Mouse (Mus musculus) monocyte, adult 5-6 weeks (primary cell): Measurements from ENCODE around the gene Farp2. TPM values are rescaled to one million over a fixed set of nuclear protein-coding genes. Genes with fewer than 3 reads are reported as not detected.
"Not testable (repeated sequence)": the region's sequence is repeated elsewhere in the genome, so short reads cannot be mapped to it uniquely, and the experiment has no call there.

ENCODE experiments used
- ATAC-seq: fragments of 153-309, 156-312 bp; replicated peaks from 2 replicates; pipeline ENCODE4 v1.8.0; 2017; ENCODE audit warnings: mild to moderate bottlenecking; ENCODE audit not compliant: low TSS enrichment, insufficient number of reproducible peaks, severe bottlenecking, poor library complexity, low FRiP score
- total RNA-seq: library from RNA; stranded (forward); fragments of 200-1000, 200-491, 200-594 nt; gene quantifications from 3 replicates; pipeline ENCODE4 v1.2.3, GENCODE M21; 2017

Gene Farp2
- total RNA-seq, 1 experiment from 2014 or later: 2.0 TPM

DNA sequence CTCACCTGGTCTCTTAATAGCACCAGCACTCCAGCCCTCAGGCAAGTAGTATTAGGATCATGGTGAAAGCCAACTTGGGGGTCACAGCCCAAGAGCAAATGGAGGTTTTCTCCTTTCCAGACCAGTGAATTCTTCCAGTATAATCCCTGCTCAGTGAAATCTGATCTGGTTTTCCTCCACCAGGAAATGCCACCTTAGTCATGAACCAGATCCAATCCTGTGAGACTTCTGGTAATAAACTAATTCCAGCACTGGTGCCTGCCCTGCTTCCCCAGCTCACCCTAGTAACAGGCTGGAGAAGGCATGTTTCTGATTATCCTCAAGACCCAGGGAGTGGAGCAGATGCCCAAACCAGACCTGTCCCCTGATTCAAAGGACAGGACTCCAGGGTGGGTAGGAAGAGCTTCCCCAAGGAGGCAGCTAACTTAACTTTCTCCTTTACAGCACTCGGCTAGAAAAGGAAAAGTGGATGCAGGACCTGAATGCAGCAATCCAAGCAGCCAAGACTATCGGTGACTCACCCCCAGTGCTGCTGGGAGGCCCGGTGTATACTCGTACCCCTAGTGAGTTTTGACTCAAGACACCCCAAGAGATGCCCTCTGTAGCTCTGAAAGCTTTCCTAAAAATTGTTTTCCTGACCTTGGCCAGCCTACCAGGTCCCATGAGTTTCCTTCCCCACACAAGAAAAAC is 106.3 kb downstream of the Farp2 start:
- no peak for ATAC-seq

DNA sequence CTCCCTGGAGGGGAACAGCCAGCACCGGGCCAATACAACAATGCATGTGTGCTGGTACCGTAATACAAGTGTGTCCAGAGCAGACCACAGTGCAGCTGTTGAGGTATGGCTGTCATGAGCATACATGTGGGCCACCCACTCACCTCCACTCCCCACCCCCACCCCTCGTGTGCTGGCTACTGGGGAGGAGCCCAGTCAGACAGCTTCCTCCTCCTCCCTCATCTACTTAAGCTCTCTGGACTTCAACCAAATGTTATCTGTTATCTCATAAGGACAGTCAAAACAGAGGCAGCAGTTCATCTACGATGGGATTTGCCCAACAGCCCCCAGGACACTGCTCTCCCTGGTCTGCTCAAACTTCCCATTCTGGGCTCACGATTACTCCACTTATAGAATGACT is 107.1 kb downstream of the Farp2 start:
- ATAC-seq: no peak

DNA sequence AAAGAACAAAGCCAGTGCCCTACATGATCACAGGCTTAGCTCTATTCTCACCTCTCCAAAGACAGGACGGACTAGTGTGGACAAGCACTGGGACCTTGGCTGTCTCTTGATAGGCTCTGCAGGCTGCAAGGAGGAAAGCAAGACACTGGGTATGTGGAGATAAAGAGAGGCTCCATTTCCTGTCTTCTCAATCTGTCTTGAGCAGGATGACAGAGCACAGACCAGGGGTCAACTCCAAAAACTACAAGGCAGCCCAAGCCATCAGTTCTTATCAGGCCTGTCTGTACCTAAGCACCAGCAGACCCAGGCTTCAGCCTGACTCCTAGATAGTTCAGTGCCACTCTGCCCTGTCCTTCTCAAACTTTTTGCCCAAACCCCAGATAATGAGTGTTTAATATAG is 112.6 kb downstream of the Farp2 start:
- no peak for ATAC-seq

DNA sequence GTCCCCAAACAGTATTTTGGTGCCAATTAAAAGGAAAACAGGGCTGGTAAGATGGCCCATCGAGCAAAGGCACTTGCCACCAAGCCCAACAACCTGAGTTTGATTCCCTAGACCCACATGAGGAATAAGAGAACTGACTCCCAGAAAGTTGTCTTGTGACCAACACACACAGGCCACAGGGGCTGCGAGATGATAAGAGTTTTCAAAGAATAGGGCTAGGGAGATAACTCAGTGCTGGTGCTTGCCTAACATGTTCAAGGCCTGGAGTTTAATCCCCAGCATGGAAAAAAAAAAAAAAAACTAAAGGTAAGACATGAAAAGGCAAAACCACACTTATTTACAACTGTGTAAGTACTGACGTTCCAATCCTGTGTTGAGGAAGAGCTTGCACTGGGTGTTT is 118.9 kb downstream of the Farp2 start:
- no peak for ATAC-seq

DNA sequence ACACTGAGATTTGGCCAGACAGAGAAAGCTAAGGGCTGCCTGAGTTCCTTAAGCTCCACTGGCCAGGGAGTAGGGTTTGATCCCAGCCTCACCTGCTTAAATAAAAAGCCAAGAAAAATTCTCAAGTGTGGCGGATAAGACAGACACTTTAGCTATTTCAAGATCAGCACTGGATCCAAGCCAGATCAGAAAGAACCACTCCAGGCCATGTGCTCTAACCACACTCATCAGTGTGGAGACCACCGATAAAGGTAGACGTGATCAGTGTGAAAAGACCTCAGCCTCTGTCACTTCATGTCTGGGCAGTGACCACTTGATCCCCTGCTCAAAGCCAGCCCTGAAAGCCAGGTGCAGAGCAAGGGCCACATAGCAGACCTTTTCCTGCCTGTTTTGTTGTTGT is 120.8 kb downstream of the Farp2 start:
- no peak for ATAC-seq

DNA sequence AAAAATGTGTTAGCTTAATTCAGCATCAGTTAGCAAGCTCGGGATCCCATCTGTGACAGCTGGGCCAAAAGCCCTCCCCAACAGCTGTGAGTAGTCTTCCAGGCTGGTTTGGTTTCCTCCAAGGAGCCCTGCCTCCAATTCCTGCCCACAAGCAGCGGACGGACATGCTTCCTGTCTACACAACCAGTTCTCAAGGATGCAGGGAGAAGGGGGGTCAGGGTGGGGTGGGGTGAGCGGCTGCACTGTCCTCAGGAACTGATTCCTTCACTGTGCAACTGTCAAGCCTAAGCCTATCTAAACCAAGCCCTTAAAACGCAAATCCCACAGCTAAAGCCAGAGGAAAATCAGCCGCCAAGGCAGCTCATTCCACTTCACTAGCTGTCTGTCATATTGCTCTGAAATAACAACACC is 122.6 kb downstream of the Farp2 start:
- ATAC-seq: no peak

DNA sequence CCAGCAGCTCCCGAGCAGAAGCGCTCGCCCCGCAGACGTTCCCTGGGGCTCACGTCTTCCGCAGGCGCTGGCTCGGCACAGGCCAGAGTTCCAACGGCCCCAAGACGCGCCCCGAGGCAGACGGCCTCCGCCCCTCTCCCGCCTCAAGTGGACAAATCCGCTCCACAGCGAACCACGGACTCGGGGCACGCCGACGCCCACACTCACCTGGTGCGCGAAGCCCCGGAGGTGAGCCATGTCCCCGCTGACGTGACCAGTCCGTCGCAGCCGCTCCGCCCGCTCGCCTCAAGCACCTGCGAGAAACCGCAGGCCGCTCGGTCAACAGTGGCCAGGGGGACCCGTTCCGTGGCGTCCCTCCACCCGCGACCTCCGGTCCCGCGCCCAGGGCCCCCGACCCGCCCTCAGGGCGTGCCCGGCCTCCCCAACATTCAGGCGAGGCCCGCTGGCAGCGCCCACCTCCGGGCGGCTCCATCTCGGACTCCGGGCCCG is 123.3 kb downstream of the Farp2 start:
- no peak for ATAC-seq

DNA sequence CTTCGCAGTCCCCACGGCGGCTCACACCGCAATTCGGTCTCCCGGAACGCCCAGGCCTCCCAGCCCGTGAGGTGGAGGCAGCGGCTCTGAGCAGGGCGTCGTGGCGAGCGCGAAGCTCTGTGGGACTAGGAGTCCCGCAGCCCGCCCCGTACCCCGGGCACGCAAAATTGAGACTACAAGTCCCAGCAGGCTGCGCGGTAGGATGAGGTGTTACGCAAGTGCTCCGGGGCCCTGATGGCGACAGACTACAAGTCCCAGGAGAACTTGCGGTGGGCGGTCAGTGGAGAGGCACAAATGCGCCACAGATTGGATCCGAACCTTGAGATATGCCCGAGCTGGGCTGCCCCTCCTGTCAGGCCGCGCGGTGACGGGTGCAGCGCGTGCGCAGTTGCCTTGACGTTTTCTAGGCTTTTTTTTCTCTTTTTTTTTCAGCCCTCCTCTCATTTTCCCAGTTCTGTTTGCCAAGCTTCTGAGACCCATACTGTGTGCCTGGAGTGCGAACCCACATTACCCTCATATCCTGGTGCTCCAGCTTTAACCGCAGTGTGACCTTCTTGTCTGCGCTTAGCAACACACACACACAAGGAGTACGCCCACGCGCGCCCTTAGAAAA is 123.8 kb downstream of the Farp2 start:
- peak; percentile 99 for ATAC-seq

DNA sequence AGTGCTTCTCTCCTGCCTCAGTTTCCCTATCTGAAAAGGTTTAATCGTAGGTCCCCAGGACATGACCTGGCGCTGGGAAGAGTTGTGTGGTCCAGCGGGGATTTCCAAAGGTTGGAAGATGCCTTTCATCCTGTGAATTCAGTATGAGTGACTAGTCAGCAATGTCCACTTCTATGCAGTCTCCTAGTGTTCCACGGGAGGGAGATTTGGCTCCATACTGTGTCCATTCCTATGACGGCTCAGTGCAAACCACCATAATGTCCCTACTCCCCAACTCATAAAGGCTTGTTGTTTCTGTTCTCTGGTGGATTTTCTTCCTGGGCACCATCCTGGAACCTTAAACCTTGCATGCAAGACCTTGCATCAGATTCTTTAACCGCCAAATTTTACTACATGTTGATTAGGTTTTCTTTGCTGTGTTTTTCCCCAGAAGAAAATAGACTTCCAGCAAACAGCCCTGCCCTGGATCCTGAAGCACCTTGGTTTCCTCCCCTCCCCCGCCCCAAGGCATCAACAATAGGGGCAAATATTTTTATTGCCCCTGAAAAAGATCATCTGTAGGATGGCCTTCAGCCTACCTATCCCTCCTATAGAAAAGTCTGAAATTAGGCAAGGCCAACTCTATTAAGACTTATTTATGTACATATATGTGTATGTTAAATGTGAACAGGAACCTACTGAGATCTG is 124.5 kb downstream of the Farp2 start:
- no peak; the same call in 1 of the 2 replicates for ATAC-seq

DNA sequence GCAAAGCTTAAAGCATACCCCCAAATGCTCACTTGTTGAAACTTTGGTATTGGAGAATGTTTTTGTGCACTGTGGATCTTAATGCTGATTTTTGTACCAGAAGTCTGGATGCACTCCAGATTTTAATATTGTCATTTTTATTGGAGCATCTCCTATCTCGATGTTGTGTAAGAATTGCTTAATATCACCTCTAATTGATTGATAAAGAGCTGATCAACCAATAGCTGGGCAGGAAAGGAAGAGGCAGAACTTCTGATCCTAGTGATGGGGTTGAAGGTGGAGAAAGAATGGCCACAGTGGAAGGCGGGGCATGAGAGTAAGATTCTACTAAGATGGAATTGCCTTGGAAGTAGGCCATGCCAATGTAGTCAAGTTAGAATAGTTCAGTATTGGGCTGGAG is 130.1 kb downstream of the Farp2 start:
- ATAC-seq: no peak

DNA sequence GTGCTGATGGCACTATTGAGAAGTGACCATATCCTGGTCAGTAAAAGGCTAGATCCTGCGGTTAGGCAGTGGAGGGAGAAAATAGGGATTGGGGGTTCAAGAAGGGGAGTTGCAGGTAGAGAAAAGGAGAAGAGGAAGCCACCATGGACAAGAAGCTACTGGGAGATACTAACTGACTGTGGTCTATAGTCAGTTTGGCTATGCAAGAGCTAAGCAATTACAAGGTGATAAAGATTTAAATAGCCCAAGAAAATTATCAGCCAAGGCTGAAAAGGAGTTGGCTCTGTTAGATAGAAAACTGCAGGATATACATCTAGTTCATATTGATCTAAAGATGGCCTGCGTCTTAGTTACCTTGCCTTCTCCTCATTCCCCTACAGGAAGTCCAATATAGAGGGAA is 130.8 kb downstream of the Farp2 start:
- no peak for ATAC-seq

DNA sequence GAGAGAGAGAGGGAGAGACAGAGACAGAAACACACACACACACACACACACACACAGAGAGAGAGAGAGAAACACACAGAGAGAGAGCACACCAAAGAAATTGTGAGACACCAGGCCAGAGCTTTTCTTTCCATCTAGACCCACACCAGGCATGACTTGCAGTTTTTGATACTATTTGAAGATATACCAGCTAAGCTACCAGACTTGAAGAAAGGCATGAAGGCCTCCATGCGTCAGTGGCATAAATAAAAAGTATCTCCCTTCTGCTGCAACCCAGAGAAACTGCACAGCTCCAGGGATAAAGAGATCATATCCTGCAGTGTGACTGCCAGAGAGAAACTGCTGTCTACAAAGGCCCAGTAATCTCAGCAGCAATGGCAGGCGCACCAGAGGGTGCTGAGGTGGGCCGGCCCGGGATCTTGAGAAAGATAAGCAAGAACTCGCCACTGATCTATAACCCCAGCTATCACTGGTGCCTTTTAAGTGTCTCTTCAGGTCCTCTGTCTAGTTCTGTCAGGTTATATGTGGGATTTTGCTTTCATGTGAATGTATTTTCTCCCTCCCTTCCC is 137.8 kb downstream of the Farp2 start:
- no peak for ATAC-seq

DNA sequence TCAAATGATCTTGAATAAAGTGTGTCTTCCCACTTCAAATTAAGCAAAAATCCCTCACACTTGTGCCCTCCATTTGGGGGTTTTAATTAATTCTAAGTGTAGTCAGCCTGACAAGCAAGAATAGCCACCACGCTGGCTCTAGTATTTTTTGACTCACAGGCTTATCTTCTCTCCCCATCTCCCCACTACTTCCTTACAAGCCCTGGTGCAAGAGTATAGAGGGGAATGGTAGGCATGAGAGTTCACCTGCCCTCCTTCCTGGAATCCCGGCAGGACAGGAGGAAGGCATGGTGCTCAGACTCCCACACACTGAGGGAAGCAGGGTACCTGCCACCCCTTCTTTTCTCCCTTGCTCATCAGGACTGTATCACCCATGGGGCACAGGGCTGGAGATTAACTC is 142.4 kb downstream of the Farp2 start:
- ATAC-seq: no peak

DNA sequence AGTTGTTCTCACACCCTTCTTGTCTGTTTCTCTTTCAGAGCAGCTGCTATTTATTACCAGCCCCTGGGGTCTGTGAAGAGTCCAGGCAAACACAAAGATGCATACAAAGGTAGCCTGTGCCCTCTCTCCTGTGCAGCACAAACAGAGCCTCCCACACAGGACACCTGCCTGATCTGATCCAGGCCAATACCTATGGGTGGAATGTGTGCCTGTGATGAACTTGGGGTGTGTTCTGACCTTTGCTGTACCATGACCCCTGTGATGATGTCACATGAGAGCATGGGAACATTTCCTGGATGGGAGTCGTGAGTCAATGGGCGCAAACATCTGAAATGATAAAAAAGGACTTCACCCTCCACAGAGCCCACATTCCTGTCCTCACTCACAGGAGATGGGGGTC is 142.9 kb downstream of the Farp2 start:
- no peak for ATAC-seq

DNA sequence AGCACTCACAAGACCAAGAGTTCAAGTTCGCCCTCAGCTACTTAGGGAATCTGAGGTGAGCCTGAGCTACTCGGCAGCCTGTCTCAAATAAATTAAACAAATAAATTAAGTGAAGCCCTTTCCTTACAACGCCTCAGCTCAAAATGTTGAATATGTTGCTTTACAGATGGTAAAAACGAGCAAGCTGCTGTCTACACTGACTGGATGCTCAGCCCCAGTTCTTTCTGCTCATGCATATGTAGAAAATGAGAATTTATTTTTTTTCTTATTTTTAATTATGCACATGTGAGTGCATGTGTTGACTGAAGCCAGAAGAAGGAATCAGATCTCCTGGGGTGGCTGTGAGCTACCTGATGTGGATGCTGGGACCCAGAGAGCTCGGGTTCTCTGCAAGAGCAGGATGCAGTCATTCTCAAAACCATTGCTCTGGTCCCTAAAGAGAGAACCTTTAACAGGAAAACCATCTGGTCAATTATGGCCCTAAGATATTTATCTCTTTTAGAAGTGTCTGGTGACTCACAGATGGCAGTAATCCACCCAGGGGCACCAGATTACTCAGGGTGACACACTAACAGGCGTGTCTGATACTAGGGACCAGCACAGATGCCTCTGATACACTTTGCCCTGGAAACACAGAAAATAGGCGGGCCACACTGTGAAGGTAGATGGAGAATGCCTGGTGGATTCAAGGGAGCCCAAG is 144.6 kb downstream of the Farp2 start:
- ATAC-seq: no peak

DNA sequence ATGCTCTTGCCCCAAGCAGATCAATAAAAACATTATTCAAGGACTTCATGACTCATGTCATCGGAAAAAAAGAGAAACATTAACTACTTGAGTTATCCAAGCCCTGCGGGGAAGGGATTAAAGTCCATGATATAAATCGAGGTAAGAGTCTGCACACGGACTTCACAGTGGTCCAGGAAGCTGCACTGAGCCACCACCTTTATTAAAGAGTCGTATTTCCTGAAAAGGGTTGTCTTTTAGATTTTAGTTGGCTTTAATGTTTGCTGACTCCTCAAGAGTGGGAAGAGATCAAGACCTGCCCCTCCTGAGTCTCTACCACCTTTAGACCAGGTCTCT is 145.1 kb downstream of the Farp2 start:
- ATAC-seq: no peak

DNA sequence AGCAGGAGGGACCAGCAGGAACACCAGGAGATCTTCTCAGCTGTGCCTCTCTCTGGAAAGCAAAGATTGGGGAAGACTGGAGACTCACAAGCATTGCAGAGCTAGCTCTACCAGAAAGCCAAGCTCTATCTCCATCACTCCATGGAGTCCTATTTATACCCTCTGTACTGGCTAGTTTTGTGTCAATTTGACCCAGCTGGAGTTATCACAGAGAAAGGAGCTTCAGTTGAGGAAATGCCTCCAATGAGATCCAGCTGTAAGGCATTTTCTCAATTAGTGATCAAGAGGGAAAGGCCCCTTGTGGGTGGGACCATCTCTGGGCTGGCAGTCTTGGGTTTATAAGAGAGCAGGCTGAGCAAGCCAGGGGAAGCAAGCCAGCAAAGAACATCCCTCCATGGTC is 146.7 kb downstream of the Farp2 start, which contains the start of gene Stk25:
TSS of gene Stk25 (minus strand) at position 101 of the 400 bp plus-strand sequence.
- not testable (repeated sequence) for ATAC-seq

DNA sequence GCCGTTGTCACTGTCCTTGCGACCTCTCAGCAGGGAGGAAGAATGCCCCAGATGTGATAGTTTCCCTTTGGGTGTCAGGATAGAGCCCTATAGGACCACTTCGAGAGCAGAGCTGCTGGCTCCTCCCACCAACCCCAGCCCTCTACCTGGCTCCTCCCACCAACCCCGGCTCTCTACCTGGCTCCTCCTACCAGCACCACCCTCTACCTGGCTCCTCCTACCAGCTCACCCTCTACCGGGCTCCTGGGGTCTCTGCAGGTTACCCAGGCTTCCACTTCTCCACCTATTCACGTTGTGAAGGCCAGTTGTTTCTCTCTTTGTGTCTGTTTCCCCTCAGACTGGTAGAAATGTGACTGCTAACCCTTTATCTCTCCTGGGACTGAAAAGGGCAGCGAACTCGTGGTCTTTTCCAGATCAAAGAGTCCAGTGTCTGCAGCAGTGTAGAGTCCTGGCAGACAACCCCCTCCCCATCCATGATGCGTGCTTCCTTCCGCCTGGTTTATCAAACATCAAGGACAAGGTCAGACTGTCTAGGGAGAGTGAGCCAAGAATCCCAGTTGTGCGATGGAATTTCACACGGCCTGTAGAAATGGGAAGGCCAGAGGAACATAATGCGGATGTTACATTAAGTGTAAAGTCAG is 156.0 kb downstream of the Farp2 start:
- no peak; the same call in 1 of the 2 replicates for ATAC-seq
